In genomic region chr17:26932839-26933398, GRCm38 (mm10) we compare ENCODE assay signal across 8 mouse cellular contexts. TPM values are rescaled to one million over a fixed set of nuclear protein-coding genes. Genes with fewer than 3 reads are reported as not detected.
DNase-seq lines count a peak whose midpoint lies in the region; ATAC-seq lines count a peak whose summit lies in the region.

Phf1 (plus strand) TSS chr17:26933052.

- H3K4me1 ChIP-seq in intestine, embryonic 14.5 days (replicated peaks; ENCODE audit: control insufficient read depth, insufficient read depth, low read length): peaks cover 16% of the 10 kb centered on the region

- DNase-seq in adrenal gland, adult 8-10 months: peak; percentile 95
- DNase-seq in embryo, embryonic 11.5 days (ENCODE audit: low read depth, low spot score): peak; percentile 85
- DNase-seq in gastrocnemius, postnatal 36 days: peak; percentile 97 to 98
- peak; percentile 99 for DNase-seq in intestine, embryonic 14.5 days (ENCODE audit: low spot score)
- DNase-seq in left cerebral cortex, postnatal 10 days (ENCODE audit: extremely low spot score in 1 of 2, low spot score in 2 of 2): peak; percentile 85 to 96
- peak; percentile 95 for DNase-seq in right cerebral cortex, postnatal 10 days (ENCODE audit: low spot score in 2 of 2)
- peak; percentile 99 for DNase-seq in urinary bladder, postnatal 14 days (ENCODE audit: low spot score)

- H3K27me3 ChIP-seq in intestine, embryonic 14.5 days (replicated peaks; ENCODE audit: control insufficient read depth, insufficient read depth, low read length): no peaks in the 10 kb centered on the region

- H3K4me2 ChIP-seq in intestine, embryonic 14.5 days (ENCODE audit: low read length): peak within 1 kb of the TSS; percentile 86

- peak within 1 kb of the TSS; percentile 65 for H3K9ac ChIP-seq in intestine, embryonic 14.5 days (ENCODE audit: low read length)

- intact Hi-C loops in gastrocnemius, postnatal 36 days (cut with DNase I): loop anchor here (10.0 kb wide), 1 partner anchor 272 kb away; the partner anchor contains the start of gene Lemd2
- intact Hi-C loops in left cerebral cortex, postnatal 10 days (cut with DNase I): no loop called here

- peaks cover 49% of the 10 kb centered on the region for H3K36me3 ChIP-seq in intestine, embryonic 14.5 days (ENCODE audit: control insufficient read depth, insufficient read depth, low read length)

- H3K9me3 ChIP-seq in intestine, embryonic 14.5 days (ENCODE audit: control insufficient read depth, low read length): no peaks in the 10 kb centered on the region

- WGBS in intestine, embryonic 14.5 days: under 1% methylated on average over 42 of the region's 43 CpGs

- peak within 1 kb of the TSS; percentile 71 for H3K27ac ChIP-seq in intestine, embryonic 14.5 days (ENCODE audit: low read depth)

- ATAC-seq in intestine, embryonic 14.5 days (replicated peaks; ENCODE audit: low FRiP score, low TSS enrichment, low read depth): peak; percentile 83
- peak; percentile 93 for ATAC-seq in megakaryocyte progenitor cell, adult 5-6 weeks (replicated peaks; ENCODE audit: poor library complexity)

- H3K4me3 ChIP-seq in intestine, embryonic 14.5 days (ENCODE audit: low read depth, low read length): peak within 1 kb of the TSS; percentile 72

RNA-seq across cellular contexts. Expression of gene Phf1, which starts in this region (rescaled TPM):
- 10 to 100 TPM; 46.9 to 60.1 (median 53.5) TPM for total RNA-seq in adrenal gland, adult 8-10 months (2022)
- total RNA-seq in gastrocnemius, postnatal 36 days (2021): 1 to 10 TPM; 5.8 to 6.3 TPM
- polyA plus RNA-seq in intestine, embryonic 14.5 days (2014; fragmentation: Nextera tagmentation; extraction: Ambion mirVana): 6.0 and 6.4 TPM in 2 replicates
- 10 to 100 TPM; 19.3 to 21.8 TPM for total RNA-seq in left cerebral cortex, postnatal 10 days (2021)
- 2.1 TPM in 2 replicates for total RNA-seq in megakaryocyte progenitor cell, adult 5-6 weeks (2015)
- total RNA-seq in megakaryocyte progenitor cell, adult 5-6 weeks (2017): 3.5 and 4.6 TPM in 2 replicates

Comparison
In these comparisons a context has a peak if more than half of its experiments do, and no peak if none do; other contexts are left out.
1. Peak in every context shown above with its lines: DNase-seq, ATAC-seq, H3K4me3 ChIP-seq and H3K27ac ChIP-seq.